Mouse (Mus musculus): ENCODE results near the gene Loxl3. TPM values are rescaled to one million over a fixed set of nuclear protein-coding genes. Genes with fewer than 3 reads are reported as not detected.

The Loxl3 gene
- polyA plus RNA-seq, 1 experiment from 2014 or later: 7.9 TPM

DNA sequence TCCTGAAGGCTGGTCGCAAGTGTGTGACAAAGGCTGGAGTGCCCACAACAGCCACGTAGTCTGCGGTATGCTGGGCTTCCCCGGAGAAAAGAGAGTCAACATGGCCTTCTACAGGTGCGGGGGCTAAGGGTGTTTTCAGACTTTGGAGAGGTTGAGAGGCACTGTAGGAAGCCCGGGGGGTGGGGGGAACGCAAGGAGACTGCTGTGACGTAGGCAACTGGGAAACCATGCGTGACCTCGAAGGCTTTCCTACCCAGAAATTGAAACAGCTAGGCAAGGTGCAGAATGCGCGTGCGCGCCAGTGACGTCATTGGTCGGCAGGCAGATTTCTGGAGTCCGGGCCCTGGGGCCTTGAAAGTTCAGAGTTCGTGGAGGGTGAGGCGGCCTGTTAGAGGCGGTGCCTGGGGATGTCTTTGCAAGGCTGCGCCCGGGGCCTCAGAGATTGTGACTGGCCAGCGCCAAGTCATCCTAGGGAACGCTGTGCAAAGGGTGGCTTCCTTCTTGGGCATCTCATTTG, 4.6 kb downstream of the Loxl3 start:
- Histone ChIP-seq H3K36me3 (no peaks in the 10 kb centered on the region), H3K27me3 (ENCODE audit: low read depth, poor library complexity, severe bottlenecking) (peaks cover 47% of the 10 kb centered on the region)
- 8% methylated on average over 24 of the region's 24 CpGs for WGBS

DNA sequence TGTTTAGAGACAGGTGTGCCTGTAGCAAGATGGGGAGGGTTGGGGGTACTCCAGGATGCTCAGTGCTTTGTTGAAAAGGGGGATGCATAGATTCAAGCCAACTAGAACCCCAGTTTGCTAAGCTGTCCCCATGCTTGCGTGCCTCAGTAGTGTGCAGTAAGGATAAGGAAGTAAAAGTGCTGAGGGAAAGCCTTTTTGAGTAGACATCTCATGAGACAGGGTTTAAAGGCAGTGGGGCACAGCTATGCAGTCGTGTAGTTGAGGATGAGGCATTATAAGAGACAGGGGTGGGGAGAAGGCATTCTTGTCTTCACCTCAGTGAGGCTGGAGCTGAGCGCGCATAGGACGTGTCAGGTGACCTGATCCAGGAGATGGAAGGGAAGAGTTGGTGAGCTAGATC, 6.6 kb downstream of the Loxl3 start:
- 76% methylated on average over 5 of the region's 5 CpGs for WGBS
- no peak overlapping the region for H3K27ac ChIP-seq (replicated peaks)
- no peaks in the 10 kb centered on the region for H3K9me3 ChIP-seq (replicated peaks)
- no peak overlapping the region for H3K4me3 ChIP-seq
- H3K36me3 ChIP-seq: no peaks in the 10 kb centered on the region
- peaks cover 23% of the 10 kb centered on the region for H3K4me1 ChIP-seq
- no peak for DNase-seq (ENCODE audit: low spot score)
- peaks cover 28% of the 10 kb centered on the region for H3K27me3 ChIP-seq (ENCODE audit: low read depth, poor library complexity, severe bottlenecking)

More for the DNA sequence above, 4.6 kb downstream of the Loxl3 start:
- Histone ChIP-seq H3K9me3 (replicated peaks) (no peaks in the 10 kb centered on the region), H3K4me1 (peaks cover 32% of the 10 kb centered on the region), H3K27ac (replicated peaks) (peak overlapping the region; percentile 76), H3K4me3 (peak overlapping the region; percentile 44)
- peak; percentile 91 for DNase-seq (ENCODE audit: low spot score)

DNA sequence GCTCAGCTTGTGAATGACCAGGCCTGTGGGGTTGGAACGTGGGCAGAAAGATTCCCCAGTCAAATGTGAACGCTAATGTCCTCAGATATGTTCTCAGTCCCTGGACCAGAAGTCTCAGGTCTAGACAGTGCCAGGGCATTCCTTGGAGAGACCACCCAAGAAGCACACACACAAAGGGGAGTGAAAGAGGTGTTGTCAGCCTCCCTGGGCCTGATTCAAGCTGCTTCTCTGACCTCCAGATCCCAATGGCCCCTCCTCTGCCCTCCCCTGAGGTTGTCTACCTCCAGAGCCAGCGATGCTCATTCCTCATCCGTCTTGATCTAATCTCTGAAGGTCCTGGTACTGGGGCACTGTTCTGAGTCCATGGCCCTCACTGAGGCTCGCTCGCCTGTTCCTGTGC, 9.6 kb downstream of the Loxl3 start:
- no peak overlapping the region for H3K27ac ChIP-seq (replicated peaks)
- no peak for DNase-seq (ENCODE audit: low spot score)
- H3K9me3 ChIP-seq (replicated peaks): no peaks in the 10 kb centered on the region
- peaks cover 17% of the 10 kb centered on the region for H3K4me1 ChIP-seq
- 70% methylated on average over 6 of the region's 6 CpGs for WGBS
- no peaks in the 10 kb centered on the region for H3K36me3 ChIP-seq
- H3K4me3 ChIP-seq: no peak overlapping the region
- H3K27me3 ChIP-seq (ENCODE audit: low read depth, poor library complexity, severe bottlenecking): no peaks in the 10 kb centered on the region; the same call in 1 of the 2 replicates

DNA sequence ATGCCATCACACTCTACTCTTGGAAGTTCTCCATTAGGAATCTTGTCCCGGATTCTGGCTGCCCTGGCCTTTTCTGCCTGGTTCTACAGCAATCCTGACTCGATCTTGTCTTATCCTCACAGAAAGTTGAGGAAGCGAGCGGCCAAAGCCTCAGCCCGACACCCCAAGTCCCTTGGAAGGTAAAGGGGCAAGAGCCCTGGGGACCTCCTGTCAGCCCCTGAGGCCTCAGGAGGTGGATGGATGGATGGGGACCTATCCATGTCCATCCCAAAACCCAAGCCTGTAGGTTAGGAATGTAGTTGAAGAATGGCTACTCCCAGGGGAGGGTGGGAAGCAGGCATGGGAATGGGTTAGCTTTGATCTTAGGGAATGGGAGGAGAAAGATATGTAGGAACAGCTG, 10.0 kb downstream of the Loxl3 start:
- Histone ChIP-seq H3K9me3 (replicated peaks) (no peaks in the 10 kb centered on the region), H3K4me3 (no peak overlapping the region), H3K27me3 (ENCODE audit: low read depth, poor library complexity, severe bottlenecking) (no peaks in the 10 kb centered on the region; the same call in 1 of the 2 replicates), H3K4me1 (peaks cover 13% of the 10 kb centered on the region), H3K36me3 (no peaks in the 10 kb centered on the region), H3K27ac (replicated peaks) (no peak overlapping the region)
- DNase-seq (ENCODE audit: low spot score): no peak
- WGBS: 89% methylated on average over 5 of the region's 5 CpGs

DNA sequence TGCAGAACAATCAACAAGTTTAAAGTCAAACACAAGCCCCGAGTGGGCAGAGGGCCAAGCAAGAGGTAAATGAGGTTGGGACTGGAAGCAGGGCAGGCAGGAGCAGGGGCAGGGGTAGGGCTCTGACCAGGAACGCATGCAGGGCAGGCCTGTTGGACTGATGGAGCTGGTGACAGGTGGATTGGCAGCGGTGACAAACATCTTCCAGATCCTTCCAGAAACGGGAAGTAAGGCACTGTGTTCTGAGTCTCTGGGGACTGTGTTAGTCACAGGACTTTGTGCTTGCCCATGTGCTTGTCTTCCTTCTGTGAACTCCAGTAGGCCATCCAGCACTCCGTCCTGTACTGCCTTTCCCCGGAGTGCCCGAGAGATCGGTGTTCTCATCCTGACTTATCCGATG, 10.8 kb downstream of the Loxl3 start:
- Histone ChIP-seq H3K4me3 (no peak overlapping the region), H3K4me1 (peaks cover 12% of the 10 kb centered on the region), H3K9me3 (replicated peaks) (no peaks in the 10 kb centered on the region), H3K27ac (replicated peaks) (no peak overlapping the region), H3K36me3 (no peaks in the 10 kb centered on the region), H3K27me3 (ENCODE audit: low read depth, poor library complexity, severe bottlenecking) (no peaks in the 10 kb centered on the region; the same call in 1 of the 2 replicates)
- WGBS: 83% methylated on average over 9 of the region's 9 CpGs
- no peak for DNase-seq (ENCODE audit: low spot score)

DNA sequence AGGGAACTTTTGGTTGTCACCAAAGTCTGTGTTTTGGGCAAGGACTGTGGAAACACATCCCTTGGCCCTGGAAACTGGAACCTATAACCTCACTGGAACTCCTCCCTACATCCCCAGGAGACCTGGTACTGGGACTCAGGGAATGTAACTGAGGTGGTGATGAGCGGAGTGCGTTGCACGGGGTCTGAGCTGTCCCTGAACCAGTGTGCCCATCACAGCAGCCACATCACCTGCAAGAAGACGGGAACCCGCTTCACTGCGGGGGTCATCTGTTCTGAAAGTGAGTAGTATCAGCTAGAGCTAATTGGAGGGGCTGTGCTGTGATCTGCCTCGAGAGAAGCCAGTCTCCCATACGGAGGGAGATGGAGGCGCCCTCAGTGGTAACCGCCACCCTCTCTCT, 15.4 kb downstream of the Loxl3 start:
- Histone ChIP-seq H3K27ac (replicated peaks) (no peak overlapping the region), H3K4me1 (peaks cover 26% of the 10 kb centered on the region), H3K9me3 (replicated peaks) (no peaks in the 10 kb centered on the region), H3K36me3 (peaks cover 27% of the 10 kb centered on the region), H3K4me3 (no peak overlapping the region), H3K27me3 (ENCODE audit: low read depth, poor library complexity, severe bottlenecking) (no peaks in the 10 kb centered on the region)
- no peak for DNase-seq (ENCODE audit: low spot score)
- 78% methylated on average over 10 of the region's 10 CpGs for WGBS

DNA sequence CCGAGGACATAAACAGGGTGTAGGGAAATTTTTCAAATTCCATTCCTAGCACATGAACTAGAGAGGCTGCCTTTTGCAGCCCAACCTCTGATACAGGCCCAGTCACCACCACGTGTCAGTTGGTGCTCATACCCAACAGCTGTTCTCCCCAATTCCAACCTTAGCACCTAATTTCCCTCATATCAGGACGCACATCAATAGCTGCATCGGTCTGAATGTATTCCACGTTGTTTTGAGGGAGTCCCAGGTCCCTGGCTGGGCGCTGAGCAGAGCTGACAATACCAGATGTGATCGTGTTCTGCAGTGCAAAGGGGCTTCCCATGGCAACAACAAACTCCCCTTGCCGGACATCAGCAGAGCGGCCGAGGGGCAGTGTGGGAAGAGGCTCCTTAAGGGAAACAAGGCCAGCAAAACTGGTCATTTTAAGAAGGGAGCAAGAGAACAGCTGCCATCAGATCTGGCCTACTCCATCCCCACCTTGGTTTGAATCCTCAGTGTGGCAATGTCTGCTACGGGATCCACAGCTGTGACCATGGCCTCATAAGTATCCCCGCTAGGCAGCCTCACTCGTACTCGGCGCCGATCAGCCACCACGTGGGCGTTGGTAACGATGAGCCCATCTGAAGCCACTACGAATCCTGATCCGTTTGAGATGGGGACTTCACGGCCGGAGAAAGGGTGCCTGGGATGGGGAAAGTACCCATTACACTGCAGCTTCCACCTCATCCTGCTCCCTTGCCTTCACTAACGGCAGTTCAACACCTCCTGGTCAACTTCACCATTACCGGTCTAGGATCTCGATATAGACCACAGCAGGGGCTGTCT, 19.4 kb downstream of the Loxl3 start:
- peak overlapping the region; percentile 91 for H3K27ac ChIP-seq (replicated peaks)
- no peaks in the 10 kb centered on the region for H3K27me3 ChIP-seq (ENCODE audit: low read depth, poor library complexity, severe bottlenecking)
- H3K4me1 ChIP-seq: peaks cover 37% of the 10 kb centered on the region
- H3K4me3 ChIP-seq: peak overlapping the region; percentile 97
- H3K36me3 ChIP-seq: peaks cover 51% of the 10 kb centered on the region
- 3% methylated on average over 26 of the region's 26 CpGs for WGBS
- no peaks in the 10 kb centered on the region for H3K9me3 ChIP-seq (replicated peaks)
- DNase-seq (ENCODE audit: low spot score): peak; percentile 62

DNA sequence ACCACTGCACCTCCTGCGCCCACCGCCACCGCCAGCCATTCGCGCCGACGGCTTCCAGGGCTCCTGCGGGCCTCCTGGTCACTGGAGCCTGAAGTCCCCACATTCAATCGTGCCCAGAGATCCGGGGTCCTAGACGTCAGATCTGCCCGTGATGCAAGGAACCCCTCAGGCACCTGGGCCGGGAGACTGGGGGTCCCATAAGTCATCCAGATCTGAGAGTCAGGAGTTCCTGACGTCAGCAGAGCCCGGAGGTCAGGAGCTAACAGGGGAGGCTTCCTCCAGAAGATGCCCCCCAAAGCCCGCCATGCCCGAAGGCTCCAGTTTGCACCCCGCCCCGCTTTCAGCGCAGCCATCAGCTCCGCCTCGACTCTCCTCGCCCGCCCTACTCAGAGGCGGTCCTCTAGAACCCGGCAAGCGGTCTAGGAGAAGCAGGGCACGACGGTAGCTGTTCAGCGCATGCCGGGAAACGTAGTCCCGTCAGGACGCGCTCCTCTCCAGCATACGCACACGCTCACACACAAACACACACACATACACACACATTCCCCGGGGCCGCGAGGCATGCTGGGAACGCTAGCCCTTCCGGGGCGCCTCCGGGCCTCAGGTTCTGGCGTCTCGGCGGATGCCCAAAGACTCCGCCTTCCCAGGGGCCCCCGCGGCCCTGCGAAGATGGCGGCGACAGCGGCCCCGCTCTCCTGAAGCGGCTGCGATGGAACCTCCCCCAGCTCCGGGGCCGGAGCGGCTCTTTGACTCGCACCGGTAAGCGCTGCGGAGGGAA, 20.3 kb downstream of the Loxl3 start, which contains the start of gene Aup1:
Aup1 (plus strand) TSS at position 448 of the 778 bp plus-strand sequence.
- DNase-seq (ENCODE audit: low spot score): peak; percentile 98
- Histone ChIP-seq H3K27ac (replicated peaks) (peak within 1 kb of the TSS; percentile 91), H3K36me3 (peaks cover 52% of the 10 kb centered on the region), H3K27me3 (ENCODE audit: low read depth, poor library complexity, severe bottlenecking) (peaks cover 5% of the 10 kb centered on the region), H3K9me3 (replicated peaks) (no peaks in the 10 kb centered on the region), H3K4me1 (peaks cover 37% of the 10 kb centered on the region), H3K4me3 (peak within 1 kb of the TSS; percentile 97)
- WGBS: under 1% methylated on average over 64 of the region's 64 CpGs

DNA sequence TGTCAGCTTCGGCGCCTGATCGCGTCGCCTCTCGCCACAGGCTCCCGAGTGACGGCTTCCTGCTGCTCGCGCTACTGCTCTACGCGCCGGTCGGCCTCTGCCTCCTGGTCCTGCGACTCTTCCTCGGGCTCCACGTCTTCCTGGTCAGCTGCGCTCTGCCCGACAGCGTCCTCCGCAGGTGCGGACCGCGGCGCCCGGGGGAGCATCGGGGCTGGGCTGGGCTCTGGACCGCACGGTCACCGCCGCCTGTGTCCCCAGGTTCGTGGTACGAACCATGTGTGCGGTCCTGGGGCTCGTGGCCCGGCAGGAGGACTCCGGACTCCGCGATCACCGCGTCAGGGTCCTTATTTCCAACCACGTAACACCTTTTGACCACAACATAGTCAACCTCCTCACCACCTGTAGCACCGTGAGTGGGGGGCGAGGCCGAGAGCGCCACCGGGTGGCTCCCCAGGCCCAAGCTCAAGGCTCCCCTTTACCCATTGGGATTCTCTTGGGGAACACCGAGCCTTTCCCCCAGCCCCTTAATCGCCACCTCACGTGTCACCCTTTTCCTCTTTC, 21.0 kb downstream of the Loxl3 start, which contains the start of gene Htra2:
Htra2 (minus strand) TSS at position 403 of the 561 bp plus-strand sequence.
- under 1% methylated on average over 50 of the region's 50 CpGs for WGBS
- Histone ChIP-seq H3K4me3 (peak within 1 kb of the TSS; percentile 97), H3K27me3 (ENCODE audit: low read depth, poor library complexity, severe bottlenecking) (peaks cover 11% of the 10 kb centered on the region), H3K9me3 (replicated peaks) (no peaks in the 10 kb centered on the region), H3K27ac (replicated peaks) (peak within 1 kb of the TSS; percentile 91), H3K4me1 (peaks cover 37% of the 10 kb centered on the region), H3K36me3 (peaks cover 52% of the 10 kb centered on the region)
- no peak for DNase-seq (ENCODE audit: low spot score)

DNA sequence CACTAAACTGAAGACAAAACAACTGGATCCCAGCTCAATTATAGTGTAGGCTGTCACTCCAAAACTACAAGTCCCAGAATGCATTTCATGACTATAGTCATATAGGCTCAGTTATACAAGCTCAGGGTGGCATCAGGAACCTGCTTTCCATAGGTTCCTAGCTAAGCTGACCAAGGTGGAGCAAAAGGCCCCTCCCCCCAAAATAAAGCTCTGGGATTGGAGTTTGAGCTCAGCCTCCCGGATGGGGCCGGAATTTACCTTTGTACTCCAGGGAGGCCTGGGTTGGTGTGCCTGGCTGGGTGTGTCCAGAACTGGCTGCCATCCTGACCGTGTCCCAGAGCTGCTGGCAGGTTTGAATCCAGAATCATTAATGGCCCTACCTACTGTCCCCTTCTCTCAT, 23.8 kb downstream of the Loxl3 start, which contains the start of gene Dqx1:
Dqx1 (plus strand) TSS at position 55 of the 400 bp plus-strand sequence.
- H3K27ac ChIP-seq (replicated peaks): no peak within 1 kb of the TSS
- H3K4me3 ChIP-seq: 0 out of 2 replicates have a peak within 1 kb of the TSS, but pooled peaks have one; percentile 97
- H3K9me3 ChIP-seq (replicated peaks): no peaks in the 10 kb centered on the region
- H3K27me3 ChIP-seq (ENCODE audit: low read depth, poor library complexity, severe bottlenecking): peaks cover 39% of the 10 kb centered on the region
- peaks cover 28% of the 10 kb centered on the region for H3K4me1 ChIP-seq
- WGBS: 57% methylated on average over 3 of the region's 3 CpGs
- no peak for DNase-seq (ENCODE audit: low spot score)
- peaks cover 25% of the 10 kb centered on the region for H3K36me3 ChIP-seq

DNA sequence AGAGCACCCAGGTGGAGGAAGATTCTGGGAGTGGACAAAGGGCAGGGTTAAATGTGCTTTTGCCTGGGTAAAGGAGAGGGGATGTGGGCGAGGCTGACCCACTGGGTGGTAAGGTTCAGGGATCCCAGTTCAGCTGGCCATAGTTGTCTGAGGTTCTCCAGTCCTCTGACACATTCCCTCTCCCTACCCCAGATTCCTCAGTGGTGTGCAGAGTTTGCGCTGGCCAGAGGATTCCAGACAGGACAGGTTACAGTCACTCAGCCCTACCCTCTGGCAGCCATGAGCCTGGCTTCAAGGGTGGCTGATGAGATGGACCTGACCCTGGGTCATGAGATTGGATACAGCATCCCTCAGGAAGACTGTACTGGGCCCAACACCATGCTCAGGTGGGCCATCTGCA, 24.8 kb downstream of the Loxl3 start:
- DNase-seq (ENCODE audit: low spot score): no peak
- H3K4me1 ChIP-seq: peaks cover 18% of the 10 kb centered on the region
- peaks cover 48% of the 10 kb centered on the region for H3K27me3 ChIP-seq (ENCODE audit: low read depth, poor library complexity, severe bottlenecking)
- no peak overlapping the region for H3K4me3 ChIP-seq
- 76% methylated on average over 2 of the region's 2 CpGs for WGBS
- no peaks in the 10 kb centered on the region for H3K9me3 ChIP-seq (replicated peaks)
- no peak overlapping the region for H3K27ac ChIP-seq (replicated peaks)
- H3K36me3 ChIP-seq: peaks cover 25% of the 10 kb centered on the region

DNA sequence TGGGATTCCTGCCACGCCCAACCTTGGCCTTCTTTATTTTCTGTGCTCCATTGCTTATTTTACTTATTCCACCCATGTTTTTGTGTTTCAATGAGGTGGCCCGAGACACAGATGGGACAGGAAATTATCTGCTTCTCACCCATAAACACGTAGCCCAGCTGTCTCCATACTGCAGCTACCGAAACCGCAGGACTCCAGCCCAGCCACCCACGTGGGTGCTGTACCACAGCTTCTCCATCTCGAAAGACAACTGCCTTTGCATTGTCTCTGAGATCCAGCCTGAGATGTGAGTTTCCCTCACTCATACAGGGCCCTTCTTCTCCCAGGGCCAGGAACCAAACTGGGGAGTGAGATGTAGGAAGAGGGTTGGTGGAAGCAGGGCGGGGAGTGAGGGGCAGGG, 32.0 kb downstream of the Loxl3 start:
- Histone ChIP-seq H3K36me3 (no peaks in the 10 kb centered on the region), H3K9me3 (replicated peaks) (no peaks in the 10 kb centered on the region), H3K27ac (replicated peaks) (no peak overlapping the region), H3K27me3 (ENCODE audit: low read depth, poor library complexity, severe bottlenecking) (peaks cover 100% of the 10 kb centered on the region), H3K4me1 (peaks cover 34% of the 10 kb centered on the region), H3K4me3 (no peak overlapping the region)
- 35% methylated on average over 8 of the region's 8 CpGs for WGBS
- DNase-seq (ENCODE audit: low spot score): no peak

All from midbrain, embryonic 10.5 days (tissue).